Mouse (Mus musculus) CH12.LX (cell line): Measurements from ENCODE around the gene Tha1.

Source experiments
- BHLHE40 ChIP-seq: IDR thresholded peaks from 2 replicates; pipeline ENCODE4 v1.6.1; 2011; ENCODE audit warnings: mild to moderate bottlenecking, low read depth, low read length, improper control_type of control experiment
- CTCF ChIP-seq, 2 experiments: IDR thresholded peaks in 1 of 2; conservative IDR thresholded peaks in 1 of 2; 2 replicates each; pipeline ENCODE4 v1.5.1; 2011 to 2012; ENCODE audit warnings: low read depth in 2 of 2, low read length in 2 of 2, improper control_type of control experiment in 1 of 2, inconsistent platforms in 1 of 2, mild to moderate bottlenecking in 1 of 2, moderate library complexity in 1 of 2
- EP300 ChIP-seq: IDR thresholded peaks from 2 replicates; pipeline ENCODE4 v1.6.1; 2011; ENCODE audit warnings: low read length, improper control_type of control experiment
- KAT2A ChIP-seq: IDR thresholded peaks from 2 replicates; pipeline ENCODE4 v1.6.1; 2012; ENCODE audit warnings: low read length, improper control_type of control experiment, inconsistent platforms; ENCODE audit not compliant: insufficient replicate concordance
- RAD21 ChIP-seq: IDR thresholded peaks from 2 replicates; pipeline ENCODE4 v1.6.1; 2011; ENCODE audit warnings: low read depth, mild to moderate bottlenecking, low read length, improper control_type of control experiment, moderate library complexity
- ZC3H11A ChIP-seq: IDR thresholded peaks from 2 replicates; pipeline ENCODE4 v1.6.1; 2012; ENCODE audit warnings: low read depth, mild to moderate bottlenecking, inconsistent platforms, low read length, improper control_type of control experiment

- TF ChIP-seq CTCF (conservative IDR thresholded peaks at IDR 0.05 in 1 of 2, IDR thresholded peaks at IDR 0.05 in 1 of 2; ENCODE audit: low read depth in 2 of 2, low read length in 2 of 2), result no peak
- TF ChIP-seq RAD21, result no peak
- TF ChIP-seq BHLHE40, result no peak
- TF ChIP-seq KAT2A, result no peak
- no peak for TF ChIP-seq EP300
- TF ChIP-seq ZC3H11A, result no peak
These were observed 44.2 kb downstream of the Tha1 start for GRCm38 (mm10) chr11:117828888-117829604.
